Mouse (Mus musculus): ENCODE measurements around the gene Cdkn2d. TPM values are rescaled to one million over a fixed set of nuclear protein-coding genes. Genes with fewer than 3 reads are reported as not detected.
A peak's percentile ranks its signal among the peaks of the same experiment; 100 is the strongest.

Gene Cdkn2d
- polyA plus RNA-seq (2011; ENCODE audit: insufficient read depth, insufficient read length, low read depth, missing spikeins), result 11.6 and 12.4 TPM in 2 replicates

DNA sequence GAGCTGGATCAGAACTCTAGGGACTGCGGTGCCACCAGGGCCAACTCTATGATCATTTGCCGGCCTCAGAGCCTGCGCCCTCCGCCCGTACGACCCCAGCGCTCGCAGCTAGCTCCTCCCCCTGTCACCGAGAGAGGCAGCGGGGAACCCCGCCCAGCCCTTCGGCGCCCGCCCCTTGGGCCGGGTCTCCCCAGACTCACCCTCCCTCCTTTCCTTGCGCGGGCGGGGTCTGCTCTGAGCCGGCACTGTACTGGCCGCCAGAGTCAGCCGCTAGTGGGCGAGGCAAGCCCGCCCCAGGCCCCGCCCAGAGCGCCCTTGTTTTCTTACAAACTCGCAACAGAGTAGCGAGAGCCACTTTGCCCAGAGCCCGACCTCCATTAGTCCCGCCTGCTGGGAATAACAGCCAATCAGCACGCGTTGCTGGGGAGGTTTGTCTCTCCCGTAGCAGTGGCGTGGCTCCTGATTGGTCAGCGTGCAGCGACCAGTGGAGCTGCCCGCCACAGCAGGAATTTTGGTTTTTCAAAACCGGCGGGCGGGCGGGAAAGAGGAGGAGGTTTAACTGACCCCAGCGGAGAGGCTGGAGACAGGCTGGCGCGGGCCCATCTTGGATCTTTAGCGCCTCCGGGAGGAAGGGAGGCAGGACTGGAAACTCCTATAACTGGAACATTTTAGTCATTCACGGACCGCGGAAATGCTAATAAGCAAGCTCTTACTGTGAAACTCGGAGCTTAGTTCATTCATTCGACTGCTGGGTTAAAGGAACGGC lies at the start of gene Cdkn2d:
Gene Cdkn2d (minus strand): TSS at position 386 of the 766 bp plus-strand sequence.
- no peaks in the 10 kb centered on the region for H3K9me3 ChIP-seq (replicated peaks; ENCODE audit: control insufficient read depth, insufficient read depth, low read length, poor library complexity, severe bottlenecking)
- peak within 1 kb of the TSS; percentile 88 for H3K9ac ChIP-seq (ENCODE audit: low read depth, poor library complexity, severe bottlenecking)
- no peak for TF ChIP-seq EP300 (IDR thresholded peaks at IDR 0.05; ENCODE audit: insufficient read depth, low read depth, low read length)
- TF ChIP-seq POLR2A (IDR thresholded peaks at IDR 0.05; ENCODE audit: insufficient read depth, low read length), result peak; percentile 42
- peak; percentile 23 for TF ChIP-seq CTCF (IDR thresholded peaks at IDR 0.05; ENCODE audit: low read depth, low read length)
- peak within 1 kb of the TSS; percentile 90 for H3K4me3 ChIP-seq (ENCODE audit: low read depth, low read length)
- 0 out of 2 replicates have a peak, but pooled peaks cover 2% of the 10 kb centered on the region for H3K36me3 ChIP-seq (ENCODE audit: control insufficient read depth, insufficient read depth, low read length, poor library complexity, severe bottlenecking)
- H3K4me1 ChIP-seq (ENCODE audit: control insufficient read depth, insufficient read depth, low read length), result no peaks in the 10 kb centered on the region
- peak within 1 kb of the TSS; percentile 97 for H3K27ac ChIP-seq (ENCODE audit: insufficient read depth, low read length)
- no peaks in the 10 kb centered on the region for H3K27me3 ChIP-seq (ENCODE audit: control insufficient read depth, insufficient read depth, low read length, poor library complexity, severe bottlenecking)

DNA sequence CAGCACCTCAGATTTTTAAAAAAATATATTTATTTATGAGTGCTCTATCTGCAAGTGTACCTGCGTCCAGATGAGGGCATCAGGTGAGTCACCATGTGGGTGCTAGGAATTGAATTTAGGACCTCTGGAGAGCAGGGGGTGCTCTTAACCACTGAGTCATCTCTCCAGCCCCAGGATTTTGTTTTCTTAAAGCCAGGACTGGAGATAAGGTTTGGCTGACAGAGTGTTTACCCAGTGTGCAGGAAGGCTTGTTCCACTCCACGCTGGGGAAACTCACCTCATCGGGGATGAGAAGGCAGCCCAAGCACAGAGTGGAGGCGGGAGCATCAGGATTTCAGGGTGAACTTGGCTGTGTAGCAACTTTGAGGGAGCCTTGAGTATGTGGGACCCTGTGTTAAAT lies 49.2 kb upstream of the Cdkn2d start:
- Histone ChIP-seq H3K4me1 (ENCODE audit: control insufficient read depth, insufficient read depth, low read length) (no peaks in the 10 kb centered on the region), H3K9ac (ENCODE audit: low read depth, poor library complexity, severe bottlenecking) (no peak overlapping the region), H3K27ac (ENCODE audit: insufficient read depth, low read length) (no peak overlapping the region), H3K4me3 (ENCODE audit: low read depth, low read length) (no peak overlapping the region), H3K27me3 (ENCODE audit: control insufficient read depth, insufficient read depth, low read length, poor library complexity, severe bottlenecking) (no peaks in the 10 kb centered on the region), H3K36me3 (ENCODE audit: control insufficient read depth, insufficient read depth, low read length, poor library complexity, severe bottlenecking) (peaks cover 9% of the 10 kb centered on the region; the same call in 1 of the 2 replicates), H3K9me3 (replicated peaks; ENCODE audit: control insufficient read depth, insufficient read depth, low read length, poor library complexity, severe bottlenecking) (no peaks in the 10 kb centered on the region)
- no peak for TF ChIP-seq CTCF (IDR thresholded peaks at IDR 0.05; ENCODE audit: low read depth, low read length)

DNA sequence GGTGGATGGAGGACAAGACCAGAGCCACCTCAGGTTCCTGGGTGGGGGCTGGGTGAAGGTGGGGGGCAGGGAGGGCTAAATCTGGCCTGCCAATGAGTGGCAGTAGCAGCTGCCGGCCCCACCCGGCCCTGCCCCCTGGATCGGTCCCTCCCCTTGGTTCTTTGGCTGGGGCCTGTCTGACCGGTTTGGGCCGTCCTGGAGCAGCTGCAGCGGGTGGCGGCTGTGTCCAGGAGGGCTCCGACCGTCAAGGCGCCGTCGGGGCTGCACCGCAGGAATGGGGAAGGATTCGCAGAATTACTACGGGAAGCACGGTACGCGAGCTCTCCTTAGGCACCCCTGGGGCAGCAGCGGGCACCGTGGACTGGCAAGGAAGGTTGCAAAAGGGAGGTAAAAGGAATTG lies 46.4 kb upstream of the Cdkn2d start:
- H3K36me3 ChIP-seq (ENCODE audit: control insufficient read depth, insufficient read depth, low read length, poor library complexity, severe bottlenecking), result no peaks in the 10 kb centered on the region
- no peaks in the 10 kb centered on the region for H3K27me3 ChIP-seq (ENCODE audit: control insufficient read depth, insufficient read depth, low read length, poor library complexity, severe bottlenecking)
- H3K9ac ChIP-seq (ENCODE audit: low read depth, poor library complexity, severe bottlenecking), result peak overlapping the region; percentile 40
- H3K4me3 ChIP-seq (ENCODE audit: low read depth, low read length), result peak overlapping the region; percentile 61
- H3K4me1 ChIP-seq (ENCODE audit: control insufficient read depth, insufficient read depth, low read length), result peaks cover 2% of the 10 kb centered on the region
- no peaks in the 10 kb centered on the region for H3K9me3 ChIP-seq (replicated peaks; ENCODE audit: control insufficient read depth, insufficient read depth, low read length, poor library complexity, severe bottlenecking)
- H3K27ac ChIP-seq (ENCODE audit: insufficient read depth, low read length), result peak overlapping the region; percentile 1; the same call in 1 of the 2 replicates
- no peak for TF ChIP-seq POLR2A (IDR thresholded peaks at IDR 0.05; ENCODE audit: insufficient read depth, low read length)
- no peak for TF ChIP-seq CTCF (IDR thresholded peaks at IDR 0.05; ENCODE audit: low read depth, low read length)
- peak; percentile 81; the same call in 1 of the 2 replicates for TF ChIP-seq EP300 (IDR thresholded peaks at IDR 0.05; ENCODE audit: insufficient read depth, low read depth, low read length)

DNA sequence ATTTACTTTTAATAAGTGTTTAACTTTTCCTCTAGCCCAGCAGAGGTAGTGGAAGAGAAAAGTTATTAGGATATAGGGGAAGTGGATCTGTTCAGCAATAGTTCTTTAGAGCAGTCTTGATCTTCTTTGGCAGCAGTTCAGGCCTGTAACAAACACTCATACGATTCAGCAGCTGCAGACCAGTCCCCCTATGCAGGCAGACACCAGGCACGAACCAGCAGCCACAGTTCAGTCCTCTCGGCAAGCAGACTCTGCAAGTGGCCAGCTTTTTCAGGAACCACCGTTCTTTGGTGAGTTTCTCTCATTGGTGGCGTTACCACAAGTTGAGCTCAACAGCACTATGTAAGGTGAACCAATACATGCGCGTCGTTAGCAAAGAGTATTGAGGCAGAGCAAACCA lies 45.3 kb upstream of the Cdkn2d start:
- peaks cover 3% of the 10 kb centered on the region for H3K4me1 ChIP-seq (ENCODE audit: control insufficient read depth, insufficient read depth, low read length)
- no peaks in the 10 kb centered on the region for H3K9me3 ChIP-seq (replicated peaks; ENCODE audit: control insufficient read depth, insufficient read depth, low read length, poor library complexity, severe bottlenecking)
- TF ChIP-seq EP300 (IDR thresholded peaks at IDR 0.05; ENCODE audit: insufficient read depth, low read depth, low read length), result no peak
- no peak for TF ChIP-seq CTCF (IDR thresholded peaks at IDR 0.05; ENCODE audit: low read depth, low read length)
- no peak for TF ChIP-seq POLR2A (IDR thresholded peaks at IDR 0.05; ENCODE audit: insufficient read depth, low read length)

DNA sequence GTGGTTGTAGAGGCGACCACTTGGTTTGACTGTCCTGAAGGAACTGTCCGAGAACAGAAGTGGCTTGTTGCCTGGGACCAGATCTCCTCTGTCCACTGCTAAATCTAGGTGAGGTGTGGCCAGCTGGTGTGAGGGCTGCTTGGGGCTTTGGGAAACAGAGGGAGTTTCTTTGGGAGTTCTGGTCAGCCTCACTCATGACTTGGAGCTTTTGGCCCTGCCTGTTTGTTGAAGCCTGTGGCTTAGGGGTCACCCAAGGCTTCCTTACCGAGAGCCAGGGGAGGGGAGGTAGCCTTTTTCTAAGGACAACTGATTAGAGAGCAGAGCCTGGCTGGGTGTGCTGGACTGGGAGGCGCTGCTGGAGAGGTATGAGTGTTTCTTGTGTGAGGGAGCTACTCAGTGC lies 44.2 kb upstream of the Cdkn2d start:
- TF ChIP-seq EP300 (IDR thresholded peaks at IDR 0.05; ENCODE audit: insufficient read depth, low read depth, low read length) (no peak), CTCF (IDR thresholded peaks at IDR 0.05; ENCODE audit: low read depth, low read length) (no peak), POLR2A (IDR thresholded peaks at IDR 0.05; ENCODE audit: insufficient read depth, low read length) (no peak)
- Histone ChIP-seq H3K36me3 (ENCODE audit: control insufficient read depth, insufficient read depth, low read length, poor library complexity, severe bottlenecking) (no peaks in the 10 kb centered on the region), H3K27ac (ENCODE audit: insufficient read depth, low read length) (no peak overlapping the region), H3K9ac (ENCODE audit: low read depth, poor library complexity, severe bottlenecking) (no peak overlapping the region), H3K27me3 (ENCODE audit: control insufficient read depth, insufficient read depth, low read length, poor library complexity, severe bottlenecking) (no peaks in the 10 kb centered on the region), H3K9me3 (replicated peaks; ENCODE audit: control insufficient read depth, insufficient read depth, low read length, poor library complexity, severe bottlenecking) (no peaks in the 10 kb centered on the region), H3K4me1 (ENCODE audit: control insufficient read depth, insufficient read depth, low read length) (peaks cover 3% of the 10 kb centered on the region), H3K4me3 (ENCODE audit: low read depth, low read length) (no peak overlapping the region)

More for the DNA sequence above, 45.3 kb upstream of the Cdkn2d start:
- Histone ChIP-seq H3K9ac (ENCODE audit: low read depth, poor library complexity, severe bottlenecking) (no peak overlapping the region), H3K4me3 (ENCODE audit: low read depth, low read length) (no peak overlapping the region), H3K27me3 (ENCODE audit: control insufficient read depth, insufficient read depth, low read length, poor library complexity, severe bottlenecking) (no peaks in the 10 kb centered on the region), H3K27ac (ENCODE audit: insufficient read depth, low read length) (no peak overlapping the region), H3K36me3 (ENCODE audit: control insufficient read depth, insufficient read depth, low read length, poor library complexity, severe bottlenecking) (no peaks in the 10 kb centered on the region)

DNA sequence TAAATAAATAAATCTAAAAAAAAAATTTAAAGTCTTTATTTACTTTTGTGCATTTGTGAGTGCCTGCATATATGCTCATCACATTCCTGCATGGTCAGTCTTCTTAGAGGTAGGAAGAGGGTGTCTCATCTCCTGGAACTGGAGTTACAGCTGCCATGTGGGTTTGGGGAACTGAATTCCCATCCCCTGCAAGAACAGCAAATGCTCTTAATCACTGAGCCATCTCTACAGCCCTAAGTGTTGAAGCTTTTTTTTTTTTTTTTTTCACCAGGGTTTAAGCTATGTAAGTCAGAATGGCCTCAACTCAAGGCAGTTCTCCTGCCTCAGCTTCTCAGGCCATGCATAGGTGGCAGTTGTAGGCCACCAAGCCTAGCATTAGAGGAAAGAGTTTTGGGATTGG lies 43.5 kb upstream of the Cdkn2d start:
- Histone ChIP-seq H3K9me3 (replicated peaks; ENCODE audit: control insufficient read depth, insufficient read depth, low read length, poor library complexity, severe bottlenecking) (no peaks in the 10 kb centered on the region), H3K27me3 (ENCODE audit: control insufficient read depth, insufficient read depth, low read length, poor library complexity, severe bottlenecking) (no peaks in the 10 kb centered on the region)
- TF ChIP-seq EP300 (IDR thresholded peaks at IDR 0.05; ENCODE audit: insufficient read depth, low read depth, low read length) (no peak), POLR2A (IDR thresholded peaks at IDR 0.05; ENCODE audit: insufficient read depth, low read length) (no peak), CTCF (IDR thresholded peaks at IDR 0.05; ENCODE audit: low read depth, low read length) (no peak)

More for the DNA sequence above, 43.5 kb upstream of the Cdkn2d start:
- Histone ChIP-seq H3K4me1 (ENCODE audit: control insufficient read depth, insufficient read depth, low read length) (peaks cover 6% of the 10 kb centered on the region), H3K27ac (ENCODE audit: insufficient read depth, low read length) (no peak overlapping the region), H3K36me3 (ENCODE audit: control insufficient read depth, insufficient read depth, low read length, poor library complexity, severe bottlenecking) (no peaks in the 10 kb centered on the region), H3K4me3 (ENCODE audit: low read depth, low read length) (no peak overlapping the region), H3K9ac (ENCODE audit: low read depth, poor library complexity, severe bottlenecking) (no peak overlapping the region)

Data from ES-Bruce4 (cell line).